Mouse (Mus musculus) left cerebral cortex, adult 9 months (tissue): Measurements from ENCODE around the gene Slc16a11.

Experiments
- DNase-seq, 2 experiments: peaks; one replicate each; pipeline ENCODE4 v3.0.0; 2022; ENCODE audit warnings: low spot score in 2 of 2

Slc16a11 gene

DNA sequence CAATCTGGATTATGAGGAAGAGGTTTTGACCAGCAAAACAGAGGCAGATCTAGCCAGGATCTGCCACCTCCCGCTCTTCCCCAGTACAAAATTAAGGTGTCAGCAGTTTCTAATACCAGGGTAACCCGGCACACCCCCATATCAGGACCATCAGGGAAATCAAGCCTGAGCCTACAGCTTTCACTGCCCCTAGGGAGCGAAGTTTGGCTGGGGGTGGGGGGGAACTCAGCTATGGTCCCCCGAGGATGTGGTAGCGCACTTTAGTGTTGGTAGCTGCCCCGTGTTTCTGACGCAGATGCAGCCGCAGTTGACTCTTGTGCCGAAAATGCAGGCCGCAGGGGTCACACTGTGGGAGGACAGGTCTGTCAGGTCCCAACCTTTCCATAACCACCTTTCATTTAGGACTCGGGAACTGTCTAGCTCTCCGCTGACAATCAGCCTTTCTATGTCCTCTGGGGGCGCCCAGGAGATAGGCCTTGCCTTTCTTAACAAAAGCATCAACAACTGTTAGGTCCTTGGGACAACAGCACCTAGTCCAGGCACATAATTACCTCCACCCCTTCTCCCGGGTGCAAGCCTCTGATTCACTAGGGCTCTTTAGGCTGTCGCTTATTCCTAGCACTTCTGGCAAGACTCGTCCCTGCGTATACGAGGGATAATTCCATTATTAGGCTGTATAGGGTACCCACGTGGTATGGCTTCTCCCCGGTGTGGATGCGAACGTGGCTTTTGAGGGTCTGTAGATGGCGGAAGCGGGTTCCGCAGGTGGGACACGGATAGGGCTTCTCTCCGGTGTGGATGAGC is 13.4 kb downstream of the Slc16a11 start:
- DNase-seq: no peak

DNA sequence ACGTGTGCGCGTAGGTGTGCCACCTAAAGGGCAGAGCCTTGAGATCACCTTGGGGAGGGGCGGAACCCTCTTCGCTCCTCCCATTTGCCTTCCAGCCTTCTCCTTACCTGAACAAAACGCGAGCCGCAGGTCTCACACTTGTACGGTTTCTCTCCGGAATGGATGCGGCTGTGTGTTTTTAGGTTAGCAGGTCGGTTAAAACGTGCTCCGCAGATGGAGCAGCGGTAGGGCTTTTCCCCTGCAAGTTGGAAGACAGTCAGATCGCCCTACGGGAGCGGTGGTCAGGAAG is 14.0 kb downstream of the Slc16a11 start:
- no peak for DNase-seq

DNA sequence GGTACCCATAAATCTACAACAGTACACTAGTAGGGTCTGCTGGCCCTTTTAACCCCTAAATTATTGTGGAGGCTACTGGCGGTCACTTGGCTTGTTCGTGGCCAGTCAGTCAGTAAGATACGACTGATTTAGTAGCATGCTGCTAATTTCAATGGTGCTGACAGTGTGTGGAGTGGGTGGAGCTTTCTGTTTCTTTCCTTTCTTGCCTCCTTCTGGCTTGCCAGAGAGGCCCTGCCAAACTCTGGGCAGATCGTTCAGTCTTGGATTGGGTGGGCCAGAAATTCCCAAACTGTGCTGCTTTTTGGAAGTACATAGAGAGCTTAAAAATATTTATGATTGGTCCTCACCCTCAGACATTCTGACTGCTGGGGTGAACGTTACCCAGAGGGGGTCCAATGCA is 14.6 kb downstream of the Slc16a11 start:
- DNase-seq: peak in 1 of 2 experiments; percentile 39

DNA sequence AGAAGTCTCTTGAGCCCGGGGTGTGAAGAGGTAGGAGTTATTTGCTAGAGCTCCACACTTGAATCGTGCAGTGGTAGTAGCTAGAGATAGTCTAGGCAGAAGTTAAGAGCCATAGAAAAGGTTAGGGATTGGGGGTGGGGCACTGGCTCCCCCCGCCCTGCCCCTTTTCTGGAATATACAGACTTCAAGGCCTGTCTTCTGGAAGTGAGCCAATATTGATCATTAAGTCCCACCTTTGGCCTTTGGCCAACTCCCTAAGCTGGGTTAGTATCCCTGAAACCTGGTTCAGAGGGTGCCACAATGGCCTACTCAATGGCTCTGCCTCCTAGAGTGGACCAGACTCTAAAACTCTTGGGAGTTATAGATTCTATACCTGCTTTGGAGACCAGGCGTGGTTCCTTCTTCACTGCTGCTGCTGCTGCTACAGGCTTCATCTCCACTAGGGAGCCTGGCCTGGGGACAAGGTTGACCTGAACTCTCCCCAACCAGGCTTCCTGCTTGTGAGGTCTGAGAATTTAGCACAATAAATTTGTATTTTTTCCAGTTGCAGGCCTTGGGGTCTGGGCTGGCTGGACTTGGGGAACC is 15.2 kb downstream of the Slc16a11 start:
- no peak for DNase-seq

DNA sequence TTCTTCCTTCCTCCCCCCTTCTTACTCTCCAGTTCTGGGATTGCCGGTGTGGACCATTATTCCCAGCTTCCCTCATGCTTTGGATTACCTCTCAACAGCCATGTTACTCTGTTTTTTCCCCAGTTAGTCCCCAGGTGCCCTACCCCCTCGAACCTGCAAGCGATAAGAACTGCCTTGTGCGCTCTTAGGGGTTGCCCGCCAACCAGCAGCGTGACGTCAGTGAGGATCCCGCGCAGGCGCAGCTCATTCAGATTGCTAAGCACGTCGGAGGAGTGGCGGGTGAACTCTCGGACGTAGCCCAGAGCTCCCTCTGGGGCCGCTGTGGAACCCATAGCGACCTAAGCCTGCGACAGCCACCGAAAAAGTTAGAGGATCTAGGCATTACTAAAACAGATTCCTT is 16.3 kb downstream of the Slc16a11 start:
- DNase-seq: peak in 1 of 2 experiments; percentile 73

DNA sequence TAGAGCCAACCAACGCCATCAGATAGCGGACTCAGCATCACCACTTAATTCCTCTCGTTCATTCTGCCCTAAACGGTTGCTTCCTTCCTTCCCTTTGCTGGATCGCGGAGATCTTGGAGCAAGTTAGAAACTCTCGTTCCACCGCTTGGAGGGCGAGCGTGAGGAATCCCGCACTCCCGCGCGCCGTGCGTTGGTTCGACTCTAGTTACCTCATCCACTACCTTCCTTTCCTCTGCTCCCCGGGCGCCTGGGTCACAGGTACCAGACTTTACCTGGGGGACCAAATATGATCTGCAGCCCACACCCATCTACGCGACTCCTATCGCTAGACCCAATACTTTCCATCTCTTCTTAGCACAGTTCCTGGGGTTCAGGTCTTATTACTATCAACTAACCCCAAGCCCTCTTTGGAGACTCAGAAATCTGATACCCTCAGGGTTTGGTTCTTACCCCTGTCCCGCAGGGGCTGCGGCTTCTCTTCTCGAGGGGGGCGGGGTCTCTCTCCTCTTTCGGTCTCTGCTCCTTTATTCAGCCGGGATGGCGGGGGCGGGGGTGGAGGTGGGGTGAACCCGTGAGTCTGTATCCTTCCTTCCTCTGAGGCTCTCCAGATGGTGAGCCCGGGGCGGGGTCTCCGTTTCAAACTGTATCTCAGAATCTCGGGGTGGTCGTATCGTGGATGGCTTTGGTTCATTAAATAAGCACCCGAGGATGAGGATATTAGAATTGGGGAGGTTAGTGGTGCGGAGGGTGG is 16.9 kb downstream of the Slc16a11 start, which contains the start of gene Bcl6b:
Gene Bcl6b, minus strand, starts transcription at position 539 of the 751 bp plus-strand sequence.
- DNase-seq: no peak

DNA sequence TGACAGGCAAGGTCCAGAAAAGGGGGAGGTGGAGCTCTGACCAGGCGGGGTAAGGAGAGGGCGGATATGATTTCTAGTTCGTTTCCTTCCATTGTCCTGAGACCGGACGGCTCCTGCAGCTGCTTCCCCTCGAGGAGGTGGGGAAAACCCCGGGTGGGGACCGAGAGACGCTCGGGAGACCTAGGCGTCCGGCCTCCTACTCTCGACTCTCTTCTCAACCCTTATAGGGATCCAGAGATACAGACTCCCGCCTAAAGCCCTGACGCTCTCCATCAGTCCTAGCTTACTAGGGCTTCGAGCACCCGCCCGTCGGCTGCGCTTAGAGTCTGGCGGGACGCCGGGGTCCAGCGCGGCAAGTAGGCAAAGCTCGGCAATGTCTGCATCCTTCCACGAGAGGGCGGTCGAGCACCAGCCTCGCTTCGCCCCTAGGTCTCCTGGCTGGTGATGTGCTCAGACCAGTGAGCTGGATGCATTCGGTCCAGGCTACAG is 17.7 kb downstream of the Slc16a11 start:
- DNase-seq: peak in 1 of 2 experiments; percentile 69

DNA sequence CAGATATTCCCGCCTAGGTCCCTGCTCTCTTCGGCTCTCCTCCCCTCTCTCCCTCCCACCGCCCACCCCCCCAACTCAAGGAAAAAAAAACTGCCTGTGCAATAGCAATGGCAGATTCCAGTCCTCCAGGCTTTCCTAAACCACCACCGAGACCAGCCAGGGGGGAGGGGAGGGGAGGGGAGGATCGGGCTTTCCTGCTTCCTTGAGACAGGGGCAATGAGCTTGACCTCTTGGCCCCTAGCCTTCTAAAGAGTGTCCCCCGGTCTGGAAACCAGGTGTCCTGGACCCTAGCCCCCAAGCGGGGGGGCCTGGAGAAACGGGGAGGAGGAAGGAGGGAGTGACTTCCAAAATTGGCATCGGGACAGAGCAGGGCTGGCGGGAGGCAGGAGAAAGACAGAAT is 20.0 kb downstream of the Slc16a11 start:
- peak in 1 of 2 experiments; percentile 26 for DNase-seq

DNA sequence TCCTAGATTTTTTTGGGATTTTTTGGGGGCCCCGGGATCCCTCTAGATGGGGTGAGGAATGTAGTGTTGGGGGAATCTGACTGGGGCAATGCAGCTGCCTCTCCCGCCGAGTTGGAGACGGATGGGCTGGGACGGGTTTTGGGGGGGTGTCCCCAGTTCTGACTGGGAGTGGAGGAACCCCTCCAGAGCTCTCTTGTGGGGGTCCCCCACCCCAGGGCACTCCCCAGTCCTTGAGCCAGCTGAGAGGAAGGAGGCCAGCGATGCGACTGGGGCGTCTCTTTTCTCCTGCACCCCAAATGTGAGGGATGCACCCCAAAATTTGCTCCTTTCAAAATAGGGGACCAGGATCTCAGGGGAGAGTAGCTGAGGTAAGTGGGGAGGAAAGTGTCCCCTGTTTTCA is 20.5 kb downstream of the Slc16a11 start:
- DNase-seq: no peak

DNA sequence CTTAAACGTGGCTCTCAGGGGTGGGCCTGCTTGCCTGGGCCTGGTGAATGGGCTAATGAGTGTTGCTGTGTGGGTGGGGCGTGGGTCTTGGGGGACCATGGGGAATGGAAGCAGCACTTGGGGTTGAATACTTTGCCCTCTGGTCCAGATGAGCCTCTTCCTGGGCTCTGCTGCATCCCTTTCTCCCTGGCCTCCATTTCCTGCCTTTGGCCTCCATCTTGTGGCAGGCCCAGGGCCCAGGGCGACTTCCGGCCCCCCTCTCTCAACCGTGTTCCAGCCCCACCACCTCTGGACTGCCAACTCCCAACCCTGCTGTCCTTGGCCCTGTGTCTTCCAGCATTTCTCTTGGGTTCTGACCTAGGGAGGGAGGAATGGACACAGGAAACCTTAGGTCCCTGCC is 21.5 kb downstream of the Slc16a11 start:
- DNase-seq: no peak

DNA sequence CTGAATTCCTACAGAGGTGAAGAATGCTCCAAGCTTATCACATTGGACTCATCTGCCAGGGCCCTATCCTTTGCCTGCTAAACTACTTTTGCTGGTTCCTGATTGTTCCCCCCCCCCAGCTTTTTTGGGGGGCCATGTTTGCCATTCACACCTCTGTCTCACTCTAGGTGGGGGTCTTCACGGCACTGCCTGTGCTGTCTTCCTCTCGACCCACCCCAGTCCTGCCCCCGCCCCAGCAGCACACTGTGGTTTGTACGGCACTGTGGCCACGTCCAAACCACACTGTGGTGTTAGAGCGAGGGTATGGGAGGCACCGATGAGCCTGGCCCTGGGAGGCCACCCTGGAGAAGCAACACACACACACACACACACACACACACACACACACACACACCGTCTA is 21.9 kb downstream of the Slc16a11 start:
- no peak for DNase-seq

DNA sequence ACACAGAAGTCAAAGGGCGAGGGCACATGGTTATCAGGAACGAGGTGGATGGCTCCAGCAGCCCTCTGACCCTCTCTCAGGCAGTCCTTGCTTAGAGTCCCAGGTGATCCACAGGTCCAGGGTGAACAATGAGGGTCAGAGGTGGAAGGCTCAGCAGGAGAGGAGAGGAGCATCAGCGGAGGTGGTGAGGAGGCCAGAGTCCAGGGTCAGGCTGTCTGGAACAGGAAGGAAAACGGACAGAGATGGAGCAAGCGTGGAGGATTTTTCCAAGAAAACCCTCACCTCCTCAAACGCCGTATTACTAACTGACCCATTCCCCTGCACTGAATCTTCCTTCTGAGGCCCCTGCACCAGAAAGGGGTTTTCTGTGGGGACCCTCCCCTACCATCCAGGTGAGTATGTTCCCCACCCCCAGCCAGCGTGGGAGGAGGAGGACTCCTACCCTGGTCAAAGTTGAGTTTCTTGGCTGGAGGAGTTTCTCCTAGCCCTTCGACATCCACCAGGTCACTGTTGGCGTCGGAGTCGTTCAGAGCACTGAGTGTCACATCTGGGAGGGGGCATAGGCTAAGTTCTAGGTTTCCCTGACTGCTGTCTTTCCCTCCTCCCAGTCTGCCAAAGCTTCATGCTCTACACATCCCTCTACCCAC is 22.8 kb downstream of the Slc16a11 start:
- DNase-seq: peak in 1 of 2 experiments; percentile 2

DNA sequence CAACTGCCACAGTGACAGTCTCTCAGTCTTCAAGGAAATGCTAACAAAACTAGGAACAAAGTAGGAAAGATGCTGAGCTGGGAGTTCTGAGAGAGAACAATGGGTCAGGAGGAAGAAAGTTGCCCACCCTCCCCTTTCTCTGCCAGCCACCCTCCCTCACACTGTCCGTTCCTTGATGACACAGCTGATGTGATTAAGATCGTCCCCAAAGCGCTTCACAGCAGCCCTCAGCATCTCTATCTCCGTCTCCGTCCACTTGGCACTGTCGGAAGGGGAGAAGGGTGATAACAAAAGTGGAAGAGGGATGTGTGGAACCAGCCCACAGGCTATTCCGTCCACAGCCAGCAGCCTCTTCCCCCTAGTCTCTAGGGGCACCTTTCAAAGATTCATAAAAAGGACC is 24.2 kb downstream of the Slc16a11 start:
- DNase-seq: no peak

DNA sequence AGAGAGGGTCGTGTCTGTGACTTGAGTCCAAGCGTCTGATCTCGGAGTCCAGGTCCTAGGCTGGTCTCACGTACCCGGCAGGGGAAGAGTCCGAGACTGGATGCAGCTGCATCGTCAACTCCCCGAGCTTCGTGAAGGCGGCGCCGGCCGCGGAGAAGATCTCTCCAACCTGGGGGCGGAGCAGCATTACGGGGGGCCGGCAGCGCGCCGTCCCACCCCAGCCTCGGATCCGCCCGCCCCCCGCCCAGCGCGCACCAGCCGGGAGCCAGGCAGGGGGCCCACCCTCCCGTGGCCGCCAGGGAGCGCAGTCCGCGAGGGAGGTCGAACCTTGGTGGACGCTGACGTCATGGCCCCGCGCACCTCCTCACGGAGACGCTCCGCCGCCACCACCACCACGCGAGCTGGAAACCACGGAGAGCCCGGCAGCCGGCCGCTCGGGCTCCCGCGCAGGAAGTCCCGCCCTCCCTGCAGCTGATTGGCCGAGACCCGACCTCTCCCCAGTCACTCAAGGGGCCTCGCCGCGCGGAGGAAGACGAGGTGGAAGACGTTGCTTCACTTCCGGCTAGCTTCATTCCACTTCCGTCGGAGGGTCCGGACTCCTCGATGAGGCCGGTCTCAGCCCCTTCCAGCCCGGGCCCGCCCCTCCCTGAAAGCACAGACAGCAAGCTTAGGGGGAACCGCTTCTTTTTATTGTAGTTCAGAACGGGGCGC is 25.1 kb downstream of the Slc16a11 start, which contains the start of gene 0610010K14Rik:
Gene 0610010K14Rik, minus strand, starts transcription at position 458 of the 711 bp plus-strand sequence.
- peak; percentile 93 to 97 for DNase-seq

DNA sequence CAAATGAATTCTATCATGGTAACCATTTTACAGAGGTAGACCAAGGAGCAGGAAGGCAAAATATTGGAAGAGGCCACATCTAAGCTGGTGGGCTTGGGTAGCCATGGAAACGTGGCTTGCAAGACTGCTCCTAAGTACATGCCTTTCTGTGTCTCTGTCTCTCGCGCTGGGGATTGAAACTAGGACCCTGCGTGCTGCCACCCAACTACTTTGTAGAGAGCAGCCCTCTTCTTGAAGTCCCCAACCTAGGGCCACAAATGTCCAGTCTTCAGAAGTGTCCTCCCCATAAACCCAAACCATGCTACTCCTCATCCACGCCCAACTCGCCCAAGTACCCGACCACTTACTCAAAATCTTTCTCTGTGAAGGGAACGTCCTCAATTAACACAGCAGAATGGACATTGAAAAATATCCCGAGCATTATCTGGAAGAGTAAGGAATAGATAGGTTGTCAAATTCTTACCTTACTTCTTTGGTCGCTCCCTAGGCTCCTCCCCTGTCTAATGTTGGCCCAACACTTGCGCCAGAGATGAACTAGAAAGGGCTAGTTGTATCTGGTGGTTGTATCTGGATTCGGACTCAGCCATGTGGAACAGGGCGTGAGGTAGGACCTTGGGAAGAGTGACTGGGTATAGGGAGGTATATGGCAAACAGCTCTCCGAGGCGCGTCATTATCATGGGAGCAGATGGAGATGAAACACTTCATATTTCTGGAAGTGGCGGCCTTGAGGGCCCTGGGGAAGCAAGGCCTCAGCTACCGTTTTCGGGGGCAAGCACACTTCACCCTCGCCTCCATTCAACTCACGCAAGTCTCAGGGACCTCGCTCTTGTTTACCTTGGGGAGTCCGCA is 26.3 kb downstream of the Slc16a11 start:
- DNase-seq: peak in 1 of 2 experiments; percentile 36

DNA sequence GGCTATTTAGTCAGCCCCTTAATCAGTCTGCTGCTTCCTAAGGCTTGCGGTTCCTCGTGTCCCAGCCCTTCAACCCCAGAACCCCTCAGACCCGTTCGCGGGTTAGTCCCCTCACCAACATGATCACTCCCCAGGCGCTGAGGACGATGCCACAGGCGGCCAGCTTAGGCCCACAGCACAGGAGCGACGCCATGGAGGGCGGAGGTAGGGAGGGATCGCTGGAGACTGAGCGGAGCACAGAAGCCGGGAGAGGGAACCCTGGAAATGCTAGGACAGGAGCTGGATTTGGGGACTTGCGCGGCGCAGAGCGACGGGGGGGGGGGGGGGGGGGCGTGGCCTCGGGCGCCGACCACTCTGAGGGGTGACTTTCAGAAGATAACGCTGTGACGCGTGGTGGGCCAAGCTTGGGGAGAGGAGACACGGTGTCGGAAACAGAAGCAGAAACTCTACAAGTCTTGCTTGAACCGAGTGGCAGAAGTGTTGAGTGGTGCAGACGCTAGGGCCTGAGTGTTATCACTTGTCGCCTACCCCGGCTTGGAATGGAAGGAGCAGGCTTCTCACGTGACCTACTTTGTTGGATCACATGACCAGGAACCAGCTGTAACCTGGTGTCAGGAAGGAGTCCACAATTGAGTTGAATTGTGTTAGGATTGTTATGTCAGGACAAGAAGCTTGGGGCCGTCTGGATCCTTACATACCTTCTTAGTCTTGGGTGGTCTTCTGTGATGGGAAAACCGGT is 27.2 kb downstream of the Slc16a11 start, which contains the start of the genes Gm21988 and Rnasek:
Gene Gm21988, minus strand, starts transcription at position 290 of the 739 bp plus-strand sequence.
Gene Rnasek, minus strand, starts transcription at position 302 of the 739 bp plus-strand sequence.
- DNase-seq: peak; percentile 72 to 90

DNA sequence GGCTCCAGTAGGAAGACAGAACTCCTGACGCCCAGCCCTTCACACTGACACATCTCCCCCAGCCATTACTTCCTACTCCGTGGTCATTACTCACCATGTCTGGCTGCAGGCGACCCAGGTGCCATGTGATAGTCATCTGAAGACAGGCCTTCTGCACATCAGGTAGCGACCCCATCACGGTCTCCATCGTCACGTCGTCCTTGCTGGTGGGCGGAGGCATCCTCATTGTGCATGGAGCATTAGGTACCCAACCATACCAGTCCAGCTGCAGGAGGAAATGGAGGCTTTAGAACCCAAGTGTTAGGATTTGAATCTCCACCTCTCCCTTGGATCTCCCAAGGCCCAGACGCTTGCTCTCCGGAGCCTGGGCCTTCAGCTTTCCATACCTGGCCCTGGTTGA is 30.0 kb downstream of the Slc16a11 start:
- DNase-seq: no peak

DNA sequence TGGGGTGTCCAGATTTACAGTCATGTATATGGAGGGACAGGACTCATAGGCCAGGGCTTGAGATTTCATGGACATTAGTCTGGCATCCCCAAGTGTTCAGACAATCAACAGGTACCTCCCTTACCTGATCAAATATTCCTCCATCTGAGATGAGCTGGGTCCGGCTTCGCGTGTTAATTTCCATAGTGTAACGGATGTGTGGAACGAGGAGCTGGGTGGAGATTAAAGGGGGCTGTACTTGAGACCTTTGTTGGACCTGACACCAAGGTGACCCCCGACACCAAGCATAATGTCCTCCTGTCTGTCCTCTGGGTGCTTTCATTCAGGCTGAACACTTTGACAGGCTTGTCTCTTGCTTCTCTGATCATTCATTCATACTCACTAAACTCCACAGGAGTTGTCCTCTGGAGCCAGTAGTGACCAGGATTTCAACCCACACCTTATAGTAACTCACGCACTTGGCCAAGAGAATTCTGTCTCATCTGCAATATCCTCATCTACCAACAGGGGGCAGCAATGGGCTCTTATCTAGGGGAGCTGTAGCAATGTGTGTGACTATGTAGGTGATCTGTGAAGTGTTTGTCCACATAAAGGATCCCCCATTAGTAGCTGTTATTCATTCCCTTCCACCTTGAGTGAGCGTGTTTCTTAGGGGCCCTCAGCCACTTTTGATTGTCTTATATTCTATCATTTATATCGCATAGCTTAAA is 34.7 kb downstream of the Slc16a11 start:
- peak in 1 of 2 experiments; percentile 74 for DNase-seq

DNA sequence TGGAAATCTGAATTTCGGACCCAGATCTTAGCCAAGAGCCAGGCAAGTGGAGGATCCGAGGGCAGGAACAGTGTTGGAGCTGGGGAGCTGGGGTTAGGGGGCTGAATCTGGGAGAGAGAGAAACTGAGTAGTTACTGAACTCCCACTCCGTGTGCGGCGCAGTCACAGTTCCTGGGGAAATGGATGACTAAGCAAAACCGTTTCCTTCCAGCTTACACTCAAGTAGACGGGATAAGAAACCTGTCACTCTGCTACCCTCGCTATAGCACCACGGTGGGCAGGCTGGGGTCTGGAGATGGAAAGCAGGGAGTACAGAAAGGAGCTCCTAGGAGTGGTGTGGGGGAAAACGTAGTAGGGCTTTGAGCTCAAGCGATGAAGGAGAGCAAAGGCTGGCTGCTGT is 37.6 kb downstream of the Slc16a11 start:
- DNase-seq: no peak
